Mouse (Mus musculus): ENCODE data around the gene Cyb5r4.
"Not testable (repeated sequence)": the region's sequence is repeated elsewhere in the genome, so short reads cannot be mapped to it uniquely, and the experiment has no call there.

Cyb5r4 gene

DNA sequence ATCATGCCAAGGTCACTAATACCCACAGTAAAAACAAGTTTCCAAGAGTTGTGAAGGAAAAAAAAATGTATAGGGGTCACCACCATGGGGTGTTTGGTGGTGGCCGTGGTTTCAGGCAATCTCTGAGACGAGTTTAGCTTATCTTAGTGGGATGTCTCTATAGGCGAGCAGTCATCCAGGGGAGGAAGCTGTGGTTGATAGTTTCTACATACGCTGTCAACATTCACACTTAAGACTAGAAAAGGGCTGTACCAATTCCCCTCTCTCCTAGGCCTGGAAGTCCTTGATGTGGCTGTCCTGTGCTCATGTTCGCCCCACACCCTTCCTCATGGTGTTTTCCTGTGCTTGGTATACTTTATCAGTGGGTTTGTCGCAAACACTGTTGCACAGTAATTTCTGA is 4.0 kb downstream of the Cyb5r4 start:
- in situ Hi-C loops (cut with MseI, MboI) = loop anchor here in 1 of 2 experiments (10.0 kb wide), 1 partner anchor 219 kb away; no protein-coding TSS in a partner anchor

DNA sequence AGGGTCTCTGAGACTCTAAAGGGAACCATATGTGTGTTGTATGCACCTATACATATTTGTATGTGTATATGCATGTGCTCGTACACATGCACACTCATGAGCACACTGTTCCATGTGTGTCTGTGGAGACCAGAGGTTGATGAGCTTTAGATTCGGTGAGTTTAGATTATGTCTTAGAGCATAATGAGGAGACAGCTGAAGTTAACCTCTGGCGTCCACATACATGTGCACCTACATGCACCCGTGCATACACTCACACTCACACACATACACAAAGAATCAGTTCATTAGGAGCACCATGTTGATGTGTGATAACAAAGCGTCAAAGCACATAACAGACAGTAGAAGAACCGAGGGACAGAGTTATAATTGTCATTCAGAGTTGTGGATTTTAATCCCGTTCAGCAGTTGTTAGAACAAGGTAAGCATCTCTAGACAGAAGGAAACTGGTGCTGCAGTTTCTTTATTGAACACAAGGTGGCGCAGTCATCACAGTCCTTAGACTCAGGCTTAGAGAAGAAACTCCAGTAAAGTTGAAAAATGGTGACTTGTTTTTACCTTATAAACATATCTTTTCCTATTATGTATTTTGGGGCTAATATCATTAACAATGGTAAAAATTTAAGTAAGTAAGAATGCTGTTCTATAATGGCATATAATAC is 5.7 kb downstream of the Cyb5r4 start:
- in situ Hi-C loops (cut with MseI, MboI) = loop anchor here in 1 of 2 experiments (10.0 kb wide), 1 partner anchor 217 kb away; no protein-coding TSS in a partner anchor

DNA sequence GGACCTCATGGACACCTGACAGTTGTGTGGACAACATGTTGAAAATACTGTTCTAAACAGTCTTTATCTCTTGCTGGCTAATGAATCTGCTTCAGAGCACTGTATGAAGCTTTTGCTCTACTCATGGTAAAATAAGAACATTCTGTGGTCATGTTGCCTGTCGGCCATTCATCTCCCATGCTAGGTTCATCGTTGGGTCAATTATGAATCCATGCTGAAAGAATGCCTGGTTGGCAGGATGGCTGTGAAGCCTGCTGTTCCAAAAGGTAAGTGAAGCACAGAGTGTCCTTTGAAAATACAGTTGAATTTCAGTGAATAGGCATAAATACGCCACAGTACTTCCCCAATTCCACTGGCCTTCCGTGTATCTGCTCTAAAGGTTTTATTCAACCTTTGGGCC is 10.4 kb downstream of the Cyb5r4 start:
- in situ Hi-C loops (cut with MseI, MboI) = no loop called here

DNA sequence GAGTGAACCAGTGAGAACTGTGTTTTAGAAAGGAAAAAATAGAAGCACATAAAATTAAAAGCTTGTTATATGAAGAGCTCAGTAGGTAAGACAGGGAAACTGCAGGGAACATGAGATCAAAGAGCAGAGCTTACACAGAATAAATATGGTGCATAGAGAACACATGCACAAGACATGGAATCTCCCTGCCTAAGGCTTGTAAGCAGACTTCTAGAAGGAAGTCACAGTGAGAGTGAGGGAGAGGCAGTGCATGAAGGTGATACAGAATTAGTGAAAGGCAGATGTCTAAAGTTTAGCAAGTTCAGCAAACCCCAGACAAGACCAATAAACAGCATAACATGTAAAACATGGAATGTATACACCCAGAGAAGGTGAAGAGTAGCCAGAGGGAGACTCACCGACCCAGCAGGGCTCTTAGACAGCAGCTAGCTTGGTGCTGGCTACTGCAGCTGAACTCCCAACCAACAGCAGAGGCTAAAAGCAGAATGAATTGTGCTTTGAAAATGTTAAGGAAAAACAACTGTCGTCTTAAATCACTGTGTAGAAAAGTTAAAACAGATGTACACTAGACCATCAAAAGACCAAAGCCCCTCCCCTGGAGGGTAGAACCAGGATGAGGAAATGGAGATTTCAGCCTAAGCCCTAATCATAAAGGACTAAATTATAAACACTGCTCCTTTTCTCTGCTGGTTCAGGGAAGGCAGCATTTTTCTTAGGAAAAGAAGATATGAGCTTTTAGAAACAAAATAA is 13.2 kb downstream of the Cyb5r4 start:
- in situ Hi-C loops (cut with MseI, MboI) = no loop called here

DNA sequence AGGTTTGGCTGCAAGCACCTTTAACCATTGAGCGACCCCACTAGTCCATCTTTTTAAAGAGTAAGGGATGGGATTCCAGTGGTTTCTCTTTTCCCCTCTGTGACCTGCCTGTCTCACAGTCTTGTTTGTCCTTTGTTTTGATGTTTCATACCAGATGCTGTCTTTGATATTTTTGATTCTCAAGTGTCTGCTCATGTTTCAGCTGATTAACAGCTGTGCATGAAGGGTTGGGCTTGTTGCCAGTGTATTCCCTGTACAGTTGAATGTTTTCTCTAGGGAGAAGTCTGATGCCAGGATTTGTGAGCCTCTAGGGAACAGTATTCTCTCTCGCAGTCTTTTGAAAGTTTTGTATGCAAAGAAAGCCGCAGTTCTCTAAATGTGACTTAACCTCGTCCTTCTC is 27.6 kb downstream of the Cyb5r4 start:
- in situ Hi-C loops (cut with MseI, MboI) = no loop called here

DNA sequence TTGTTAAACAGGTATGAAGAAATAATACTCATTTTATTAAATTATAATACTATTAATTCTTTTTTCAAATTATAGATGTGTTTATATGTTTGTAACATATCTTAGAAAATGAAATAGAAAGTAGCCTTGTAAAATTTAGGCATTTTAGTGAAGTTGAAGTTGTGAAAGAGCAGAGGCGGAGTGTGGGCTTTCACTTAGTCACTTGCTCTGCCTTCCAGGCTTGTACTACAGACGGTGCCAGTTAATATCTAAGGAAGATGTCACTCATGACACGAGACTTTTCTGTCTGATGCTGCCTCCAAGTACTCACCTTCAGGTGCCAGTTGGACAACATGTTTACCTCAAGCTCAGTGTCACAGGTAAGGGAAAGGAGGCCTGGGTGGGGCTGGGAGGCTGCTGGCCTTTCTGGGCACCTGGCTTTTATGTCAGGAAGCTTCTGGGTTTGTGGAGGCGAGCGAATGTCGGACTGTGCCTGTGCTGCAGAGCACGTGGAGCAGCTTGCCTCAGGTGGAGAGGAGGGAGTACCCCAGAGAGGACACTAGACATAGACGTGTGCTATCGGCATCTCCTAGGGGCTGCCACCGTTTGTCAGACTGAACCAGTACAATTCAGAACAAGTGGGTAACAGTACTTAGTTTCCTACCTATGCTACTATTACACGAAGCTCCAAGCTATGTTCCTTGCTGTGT is 33.9 kb downstream of the Cyb5r4 start:
- in situ Hi-C loops (cut with MseI, MboI) = no loop called here

DNA sequence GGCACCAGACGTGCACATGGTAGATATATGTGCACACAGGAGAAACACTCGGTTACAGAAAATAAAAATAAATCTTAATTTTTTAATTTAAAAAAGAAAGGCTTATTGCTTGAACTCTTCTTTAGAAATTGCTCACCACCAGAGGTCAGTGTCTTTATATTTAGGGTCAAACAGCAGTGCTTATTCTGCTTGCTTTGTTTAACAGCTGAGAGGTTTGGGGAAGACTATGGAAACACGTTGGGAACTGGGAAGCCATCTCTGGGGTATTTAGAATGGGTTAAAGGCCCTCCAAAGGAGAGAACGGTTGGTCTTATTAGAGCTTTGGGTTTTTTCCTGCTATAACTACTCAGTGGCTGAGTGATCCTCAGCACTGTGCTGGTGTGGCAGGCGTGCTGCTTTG is 40.5 kb downstream of the Cyb5r4 start:
- in situ Hi-C loops (cut with MseI, MboI) = no loop called here

DNA sequence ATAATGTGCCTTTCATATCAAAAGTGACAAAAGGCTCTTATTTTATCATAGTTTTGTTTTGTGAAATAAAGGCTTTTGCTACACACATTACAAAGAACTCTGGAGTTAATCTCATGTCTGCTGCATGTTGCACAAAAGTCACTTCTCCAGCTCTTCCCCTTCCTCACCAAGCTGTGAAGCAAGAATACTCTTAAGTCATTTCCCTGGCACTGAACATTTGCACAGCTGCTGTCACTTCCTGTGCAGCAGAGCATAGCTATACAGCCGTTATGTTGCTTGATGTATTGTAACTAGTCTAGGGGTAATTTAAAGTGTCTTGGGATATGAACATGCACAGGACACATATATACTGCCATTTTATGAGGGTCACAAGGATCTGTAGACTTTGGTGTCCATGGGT is 46.3 kb downstream of the Cyb5r4 start:
- in situ Hi-C loops (cut with MseI, MboI) = no loop called here

DNA sequence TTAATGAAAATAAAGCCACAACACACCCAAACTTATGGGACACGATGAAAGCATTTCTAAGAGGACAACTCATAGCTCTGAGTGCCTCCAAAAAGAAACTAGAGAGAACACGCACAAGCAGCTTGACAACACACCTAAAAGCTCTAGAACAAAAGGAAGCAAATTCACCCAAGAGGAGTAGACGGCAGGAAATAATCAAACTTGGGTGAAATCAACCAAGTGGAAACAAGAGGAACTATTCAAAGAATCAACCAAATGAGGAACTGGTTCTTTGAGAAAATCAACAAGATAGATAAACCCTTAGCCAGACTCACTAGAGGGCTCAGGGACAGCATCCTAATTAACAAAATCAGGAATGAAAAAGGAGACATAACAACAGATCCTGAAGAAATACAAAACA is 49.8 kb downstream of the Cyb5r4 start:
- in situ Hi-C loops (cut with MseI, MboI) = loop anchor here in 1 of 2 experiments (10.0 kb wide), 1 partner anchor 63 kb away; no protein-coding TSS in a partner anchor

DNA sequence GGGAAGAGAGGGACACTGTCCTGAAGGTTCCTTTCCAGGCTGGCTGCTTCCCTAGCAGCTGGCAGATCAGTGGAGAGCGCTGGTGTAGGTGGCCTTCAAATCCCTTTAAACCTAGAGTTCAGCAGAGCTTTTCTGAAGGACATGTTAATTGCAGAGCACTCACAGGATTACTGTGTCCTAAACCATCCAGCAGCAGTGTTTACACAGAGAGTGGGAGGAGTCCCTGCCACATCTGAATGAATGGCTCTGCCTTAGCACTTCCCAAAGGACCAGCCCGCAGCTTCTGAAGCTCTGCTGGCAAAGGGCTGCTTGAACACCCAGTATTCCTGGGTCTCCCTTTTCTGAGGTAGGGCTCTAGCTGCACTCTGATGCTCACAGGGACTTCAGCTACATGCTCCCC is 56.1 kb downstream of the Cyb5r4 start:
- in situ Hi-C loops (cut with MseI, MboI) = loop anchor here in 1 of 2 experiments (10.0 kb wide), 1 partner anchor 57 kb away; no protein-coding TSS in a partner anchor

DNA sequence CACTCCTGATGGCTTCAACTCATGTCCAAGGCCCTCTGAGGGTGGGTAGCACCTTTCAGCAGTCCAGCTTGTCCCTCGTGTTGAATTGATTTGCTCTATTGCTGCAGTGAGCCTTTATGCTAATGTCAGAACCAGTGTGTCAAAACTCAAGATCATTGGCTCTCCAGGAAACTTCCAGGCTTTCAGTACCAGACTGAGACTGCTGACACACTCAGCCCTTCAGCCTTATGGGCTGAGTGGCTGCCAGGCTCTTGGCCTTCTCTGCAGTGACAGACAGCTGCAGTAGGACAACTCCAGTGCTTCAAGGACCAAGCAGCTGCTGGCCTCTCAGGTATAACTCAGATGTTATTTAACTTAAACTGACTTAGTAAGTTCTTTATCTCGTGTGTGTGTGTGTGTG is 57.7 kb downstream of the Cyb5r4 start:
- in situ Hi-C loops (cut with MseI, MboI) = loop anchor here in 1 of 2 experiments (10.0 kb wide), 1 partner anchor 55 kb away; no protein-coding TSS in a partner anchor

DNA sequence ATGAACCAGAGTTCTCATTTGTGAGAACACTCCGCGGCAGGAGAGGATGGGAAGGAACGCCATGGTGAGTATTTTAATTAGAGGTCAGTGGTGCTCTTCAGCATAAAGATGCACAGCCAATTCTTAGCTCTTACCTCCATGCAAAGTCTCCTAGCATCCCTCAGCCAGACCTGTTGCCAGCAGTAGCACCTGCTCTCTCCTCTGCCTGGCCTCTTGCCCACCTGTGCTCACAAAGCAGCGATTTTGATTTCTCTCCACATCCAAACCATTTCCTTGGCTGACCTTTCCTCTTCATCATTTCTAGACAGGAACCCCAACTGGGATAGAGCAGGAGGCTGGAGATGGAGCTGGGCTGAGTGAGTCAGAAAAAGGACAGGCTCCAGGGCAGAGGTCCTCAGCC is 65.2 kb downstream of the Cyb5r4 start:
- in situ Hi-C loops (cut with MseI, MboI) = no loop called here

DNA sequence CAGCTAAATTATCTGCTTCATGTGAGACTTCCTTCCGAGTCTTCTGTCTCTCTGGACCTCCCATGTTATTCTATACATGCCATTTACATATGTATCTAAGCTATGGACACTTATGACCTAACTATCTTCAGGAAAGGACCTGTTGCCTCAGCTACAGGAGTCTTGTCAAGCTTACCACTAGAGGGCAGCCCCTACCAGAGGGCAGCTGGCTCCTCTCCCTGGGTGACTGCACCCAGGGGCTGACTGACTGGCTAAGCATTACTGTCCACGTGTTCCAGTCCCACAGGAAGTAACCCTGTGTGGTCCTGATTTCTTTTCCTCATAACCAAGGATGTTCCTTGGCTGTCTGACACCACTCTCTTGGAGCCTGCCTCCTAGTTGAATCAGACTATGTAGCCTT is 76.2 kb downstream of the Cyb5r4 start:
- in situ Hi-C loops (cut with MseI, MboI) = loop anchor here in 1 of 2 experiments (10.0 kb wide), 1 partner anchor 147 kb away; no protein-coding TSS in a partner anchor

DNA sequence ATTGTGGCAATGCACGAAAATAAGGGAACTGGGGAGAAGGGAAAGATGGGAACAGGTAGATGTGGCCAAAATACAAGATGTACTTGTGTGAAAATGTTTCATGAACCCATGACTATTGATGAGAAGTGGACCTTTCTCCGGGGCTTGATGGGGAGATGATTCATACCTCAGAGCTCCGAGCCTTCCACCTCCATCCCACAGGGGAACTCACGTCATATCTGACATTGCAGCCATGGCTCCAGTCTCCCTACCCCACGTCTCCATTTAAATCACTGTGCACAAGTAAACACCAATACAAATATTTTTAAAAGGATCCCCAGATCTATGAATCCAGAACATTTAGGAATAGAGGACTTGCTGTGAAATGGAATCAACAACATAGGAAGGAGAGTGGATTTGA is 93.2 kb downstream of the Cyb5r4 start:
- in situ Hi-C loops (cut with MseI, MboI) = no loop called here

DNA sequence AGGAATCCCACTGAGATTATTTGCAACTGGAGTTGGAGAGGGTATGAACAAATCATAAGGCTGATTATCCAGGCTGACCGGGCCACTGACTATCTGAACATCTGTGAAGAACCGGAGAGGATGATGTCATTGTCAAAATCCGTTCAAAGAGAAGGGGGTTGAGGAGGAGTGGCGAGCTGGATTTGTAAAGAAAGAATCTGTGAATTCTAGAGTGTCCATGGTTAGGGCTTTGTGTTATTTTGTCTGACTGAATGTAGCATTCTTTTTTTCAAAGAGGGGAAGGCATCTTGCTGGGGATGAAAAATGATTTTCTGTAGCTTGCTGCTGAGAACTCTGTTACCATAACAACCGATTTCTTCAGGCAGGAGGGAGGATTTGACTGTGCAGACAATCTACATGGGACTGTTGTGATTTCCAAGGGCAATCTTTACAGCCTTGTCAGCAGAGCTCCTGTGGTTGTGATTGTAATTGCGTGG is 93.7 kb downstream of the Cyb5r4 start:
- in situ Hi-C loops (cut with MseI, MboI) = no loop called here

DNA sequence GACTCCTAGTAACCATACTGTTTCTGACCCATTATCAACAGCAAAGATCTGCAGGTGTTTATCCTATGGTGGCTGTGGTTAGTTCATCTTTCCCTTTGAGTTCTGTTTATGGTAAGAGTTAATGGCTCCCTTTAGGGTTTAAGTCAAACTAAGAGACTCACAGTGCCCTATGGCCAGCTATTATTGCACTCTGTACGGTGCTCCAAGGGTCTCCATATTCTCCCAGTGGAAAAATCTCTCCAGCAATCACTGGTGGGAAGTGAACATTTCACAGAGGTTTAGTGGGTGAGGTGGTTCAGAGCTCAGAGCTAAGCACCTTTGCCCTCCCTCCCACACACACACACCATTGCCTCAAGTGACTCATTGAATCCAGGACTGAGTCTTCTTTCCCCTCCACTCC is 94.2 kb downstream of the Cyb5r4 start:
- in situ Hi-C loops (cut with MseI, MboI) = no loop called here

DNA sequence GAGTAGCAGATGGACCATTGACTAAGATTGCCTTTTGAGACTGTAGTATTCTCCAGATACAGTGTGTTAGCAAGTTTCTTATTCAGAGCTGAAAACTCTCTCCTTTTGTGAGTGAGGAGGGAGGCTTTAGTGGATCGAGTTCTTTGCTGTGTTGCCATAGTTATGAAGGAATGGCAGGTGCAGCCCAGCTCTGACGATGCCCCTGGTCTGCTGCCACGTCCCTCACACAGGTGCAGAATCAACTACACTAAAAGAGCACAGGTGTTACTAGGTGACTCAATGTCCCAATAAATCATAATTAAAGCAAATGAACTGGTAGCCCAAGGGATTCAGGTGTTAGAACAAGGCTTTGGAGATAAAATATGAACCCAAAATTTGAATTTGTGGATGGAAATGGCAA is 97.2 kb downstream of the Cyb5r4 start:
- in situ Hi-C loops (cut with MseI, MboI) = no loop called here

DNA sequence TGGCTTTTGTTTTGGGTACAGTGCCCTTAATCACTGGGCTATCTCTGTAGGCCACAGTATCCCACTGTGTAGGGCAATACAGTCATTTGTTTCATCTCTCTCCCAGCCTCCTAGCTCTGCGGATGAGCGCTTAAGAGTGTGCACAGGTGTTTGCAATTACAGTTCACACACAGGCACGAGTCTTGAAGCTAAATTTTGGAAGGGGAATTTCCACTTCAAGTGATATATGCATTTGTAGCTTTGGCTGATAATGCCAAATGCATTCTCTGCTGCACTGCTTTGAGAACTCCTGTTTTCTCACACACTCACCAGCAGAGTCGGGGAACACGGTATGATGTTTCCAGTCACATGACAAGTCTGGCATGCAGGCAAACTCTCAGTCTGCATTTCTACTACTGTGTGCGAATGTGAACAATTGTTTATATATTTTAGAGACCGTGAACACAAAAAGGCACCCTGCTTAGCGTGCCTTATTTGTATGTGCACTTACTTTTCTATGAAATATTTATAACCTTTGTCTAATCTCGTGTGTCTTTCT is 100.2 kb downstream of the Cyb5r4 start:
- in situ Hi-C loops (cut with MseI, MboI) = no loop called here

DNA sequence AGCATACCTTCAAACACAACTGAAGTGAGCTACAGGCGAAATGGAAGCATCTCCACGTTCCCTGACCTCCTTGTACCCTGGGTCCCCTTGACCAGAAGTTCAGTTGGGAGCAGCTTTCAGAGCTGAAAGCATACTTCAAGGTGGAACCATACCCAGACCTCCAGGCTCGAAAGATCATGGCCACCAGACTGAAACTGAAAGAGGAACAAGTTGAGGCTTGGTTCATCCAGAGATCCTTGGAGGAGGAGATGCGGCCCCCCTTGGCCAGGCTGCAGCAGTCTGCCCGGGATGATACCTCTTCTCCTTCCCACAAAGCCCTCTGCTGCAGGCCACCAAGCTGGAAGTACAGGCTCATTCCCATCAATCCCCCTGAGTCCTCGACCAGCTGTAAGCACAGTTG is 105.2 kb downstream of the Cyb5r4 start:
- in situ Hi-C loops (cut with MseI, MboI) = not testable (repeated sequence)

Measured in mouse trophoblast stem cell (cell line).